Mouse (Mus musculus) stomach, embryonic 15.5 days (tissue): ENCODE data around the gene Cmya5. TPM values are rescaled to one million over a fixed set of nuclear protein-coding genes. Genes with fewer than 3 reads are reported as not detected.
"Not testable (repeated sequence)": the region's sequence is repeated elsewhere in the genome, so short reads cannot be mapped to it uniquely, and the experiment has no call there.

Experiments used
- ATAC-seq: fragments of 200-750 bp; cut with Nextera tagmentation; 2 replicates; pipeline ENCODE4 v1.8.0; 2017; ENCODE audit warnings: low read depth, moderate number of reproducible peaks, moderate TSS enrichment; ENCODE audit not compliant: insufficient read depth, low FRiP score
- H3K27ac ChIP-seq: fragments of 300-500 bp; sonication (generic); 2 replicates; pipeline ENCODE4 v1.5.1; 2015; ENCODE audit warnings: mild to moderate bottlenecking, inconsistent platforms
- H3K27me3 ChIP-seq: fragments of 300-500 bp; sonication (generic); replicated peaks from 2 replicates; pipeline ENCODE4 v1.6.1; 2015; ENCODE audit warnings: inconsistent platforms
- H3K36me3 ChIP-seq: fragments of 300-500 bp; sonication (generic); 2 replicates; pipeline ENCODE4 v1.6.1; 2015; ENCODE audit warnings: inconsistent platforms
- H3K4me1 ChIP-seq: fragments of 300-500 bp; sonication (generic); 2 replicates; pipeline ENCODE4 v1.6.1; 2015; ENCODE audit warnings: inconsistent platforms
- H3K4me2 ChIP-seq: fragments of 300-500 bp; sonication (generic); 2 replicates; pipeline ENCODE4 v1.6.1; 2015; ENCODE audit warnings: mild to moderate bottlenecking, inconsistent platforms
- H3K4me3 ChIP-seq: fragments of 300-500 bp; sonication (generic); replicated peaks from 2 replicates; pipeline ENCODE4 v1.5.1; 2015; ENCODE audit warnings: inconsistent platforms
- H3K9ac ChIP-seq: fragments of 300-500 bp; sonication (generic); 2 replicates; pipeline ENCODE4 v1.6.1; 2015; ENCODE audit warnings: inconsistent platforms
- H3K9me3 ChIP-seq: fragments of 300-500 bp; sonication (generic); 2 replicates; pipeline ENCODE4 v1.6.1; 2016; ENCODE audit warnings: inconsistent platforms
- WGBS: fragments of 180-500 bp; shearing (Covaris S2); methylation state at CpG from one replicate; pipeline ENCODE4 v1.1.7; 2015; 5-methylcytosine and 5-hydroxymethylcytosine counted together
- polyA plus RNA-seq: library from polyadenylated mRNA; unstranded; fragments of >200 nt; fragmentation: Nextera tagmentation; extraction: Ambion mirVana; gene quantifications from 2 replicates; pipeline ENCODE4 v1.2.1, GENCODE M21; 2015

Cmya5 gene
- polyA plus RNA-seq, 1 experiment from 2014 or later = 0.13 TPM

DNA sequence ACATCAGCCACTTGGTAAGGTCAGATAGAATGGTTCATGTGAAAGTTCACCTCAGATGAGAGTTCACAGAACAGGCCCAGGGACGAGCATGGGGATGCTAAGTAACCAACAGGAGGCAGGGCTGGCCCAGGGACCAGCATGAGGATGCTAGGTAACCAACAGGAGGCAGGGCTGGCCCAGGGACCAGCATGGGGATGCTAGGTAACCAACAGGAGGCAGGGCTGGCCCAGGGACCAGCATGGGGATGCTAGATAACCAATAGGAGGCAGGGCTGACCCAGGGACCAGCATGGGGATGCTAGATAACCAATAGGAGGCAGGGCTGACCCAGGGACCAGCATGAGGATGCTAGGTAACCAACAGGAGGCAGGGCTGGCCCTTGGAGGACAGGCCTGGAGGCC lies 62.2 kb downstream of the Cmya5 start:
- not testable (repeated sequence) for H3K36me3 ChIP-seq, H3K9me3 ChIP-seq, H3K27me3 ChIP-seq, H3K4me2 ChIP-seq, ATAC-seq, H3K4me3 ChIP-seq, H3K27ac ChIP-seq, H3K9ac ChIP-seq, H3K4me1 ChIP-seq
- 69% methylated on average over 1 of the region's 1 CpGs for WGBS

DNA sequence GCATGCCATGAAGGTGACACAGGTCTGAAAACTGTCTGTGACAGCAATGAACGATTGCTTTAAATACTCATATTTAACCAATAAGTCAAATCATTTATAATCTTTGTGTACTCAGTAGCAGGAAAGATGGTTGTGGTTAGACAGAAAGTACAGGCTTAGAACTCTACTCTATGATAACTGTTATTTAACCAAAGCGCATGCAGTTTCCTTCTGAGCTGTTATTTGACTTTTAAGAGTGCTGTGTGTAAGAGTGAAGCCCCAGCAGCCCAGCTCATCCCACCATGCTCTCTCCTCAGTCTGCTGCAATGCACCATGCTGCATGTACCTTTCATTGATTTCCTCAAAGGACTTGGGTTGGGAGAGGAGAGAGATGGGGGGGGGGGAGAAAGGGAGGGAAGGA lies 63.7 kb downstream of the Cmya5 start:
- H3K9ac ChIP-seq = no peak overlapping the region
- H3K27ac ChIP-seq = no peak overlapping the region
- H3K4me3 ChIP-seq = no peak overlapping the region
- no peak overlapping the region for H3K4me2 ChIP-seq
- 76% methylated on average over 2 of the region's 2 CpGs for WGBS
- ATAC-seq = no peak
- no peaks in the 10 kb centered on the region for H3K27me3 ChIP-seq
- H3K9me3 ChIP-seq = no peaks in the 10 kb centered on the region
- H3K4me1 ChIP-seq = no peaks in the 10 kb centered on the region
- no peaks in the 10 kb centered on the region for H3K36me3 ChIP-seq

DNA sequence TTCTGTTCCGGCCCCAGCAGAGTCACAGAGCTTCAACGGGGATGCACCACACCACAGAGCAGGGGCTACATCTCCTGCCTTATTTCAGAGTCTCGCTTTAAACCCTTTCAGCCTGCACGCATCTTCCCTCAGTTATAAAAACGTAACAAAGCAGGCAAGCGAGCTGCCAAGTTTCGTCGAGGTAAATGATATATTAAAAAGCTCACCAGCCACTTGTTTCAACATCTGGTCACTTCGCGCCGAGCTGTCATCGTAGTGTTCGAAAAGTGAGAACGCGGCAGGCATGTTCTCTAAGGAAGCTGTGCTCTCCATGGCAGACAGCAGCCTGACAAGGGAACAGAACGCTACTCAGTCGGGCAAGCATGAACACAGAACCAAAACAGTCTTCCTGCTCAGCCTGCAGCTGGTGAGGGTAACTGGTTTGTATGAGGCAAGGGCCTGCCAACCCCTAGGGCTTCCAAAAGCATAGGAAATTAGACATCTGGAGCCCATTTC lies 70.3 kb downstream of the Cmya5 start:
- ATAC-seq = no peak
- Histone ChIP-seq H3K4me1 (0 out of 2 replicates have a peak, but pooled peaks cover 12% of the 10 kb centered on the region), H3K4me2 (peak overlapping the region; percentile 28; the same call in 1 of the 2 replicates), H3K27ac (no peak overlapping the region), H3K36me3 (no peaks in the 10 kb centered on the region), H3K27me3 (no peaks in the 10 kb centered on the region), H3K9ac (no peak overlapping the region), H3K4me3 (no peak overlapping the region), H3K9me3 (no peaks in the 10 kb centered on the region)
- WGBS = 48% methylated on average over 17 of the region's 17 CpGs

- Histone ChIP-seq H3K27ac (no peak overlapping the region), H3K27me3 (no peaks in the 10 kb centered on the region), H3K9ac (no peak overlapping the region), H3K4me2 (no peak overlapping the region), H3K9me3 (no peaks in the 10 kb centered on the region), H3K4me1 (0 out of 2 replicates have a peak, but pooled peaks cover 12% of the 10 kb centered on the region), H3K4me3 (no peak overlapping the region), H3K36me3 (no peaks in the 10 kb centered on the region)
- no peak for ATAC-seq
- 37% methylated on average over 2 of the region's 2 CpGs for WGBS
Observed at GRCm38 (mm10) chr13:93073595-93073994, 70.9 kb downstream of the Cmya5 start.

DNA sequence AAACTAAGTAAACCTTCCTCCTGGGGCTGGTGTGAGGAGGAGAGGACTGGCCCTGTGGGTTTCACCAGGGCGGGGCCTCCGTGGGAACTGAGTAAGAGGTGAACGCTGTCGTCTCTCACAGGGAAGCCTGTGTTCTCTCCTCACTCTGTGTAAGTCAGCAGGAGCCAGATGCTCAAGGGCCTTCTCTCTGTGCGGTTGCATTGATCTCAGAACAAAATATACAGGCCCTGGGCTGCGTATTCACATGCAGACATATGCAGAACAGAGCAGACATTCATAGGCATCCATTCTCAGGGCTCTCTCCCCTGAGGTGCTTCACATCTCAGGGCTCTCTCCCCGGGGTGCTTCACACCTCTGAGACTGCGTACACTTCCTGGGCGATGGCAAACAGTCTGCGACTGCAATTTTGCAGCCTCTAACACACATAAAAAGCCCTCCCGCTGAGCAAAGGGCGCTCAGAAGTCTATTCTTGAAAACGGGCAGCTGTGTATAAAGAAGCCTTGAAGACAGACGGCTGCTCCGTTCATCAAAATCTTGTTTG lies 71.6 kb downstream of the Cmya5 start:
- H3K27me3 ChIP-seq = no peaks in the 10 kb centered on the region
- no peak overlapping the region for H3K4me3 ChIP-seq
- H3K4me2 ChIP-seq = no peak overlapping the region
- ATAC-seq = 0 out of 2 replicates have a peak, but pooled peaks have one; percentile 53
- H3K4me1 ChIP-seq = 0 out of 2 replicates have a peak, but pooled peaks cover 12% of the 10 kb centered on the region
- H3K36me3 ChIP-seq = no peaks in the 10 kb centered on the region
- no peaks in the 10 kb centered on the region for H3K9me3 ChIP-seq
- 19% methylated on average over 15 of the region's 15 CpGs for WGBS
- no peak overlapping the region for H3K27ac ChIP-seq
- no peak overlapping the region for H3K9ac ChIP-seq

GRCm38 (mm10) chr13:93070406-93070805 lies 74.1 kb downstream of the Cmya5 start:
- WGBS = 54% methylated on average over 8 of the region's 8 CpGs
- Histone ChIP-seq H3K4me1 (0 out of 2 replicates have a peak, but pooled peaks cover 12% of the 10 kb centered on the region), H3K4me2 (no peak overlapping the region), H3K27ac (no peak overlapping the region), H3K9me3 (no peaks in the 10 kb centered on the region), H3K36me3 (no peaks in the 10 kb centered on the region), H3K27me3 (no peaks in the 10 kb centered on the region), H3K4me3 (no peak overlapping the region), H3K9ac (no peak overlapping the region)
- no peak for ATAC-seq

GRCm38 (mm10) chr13:93069481-93069880 lies 75.0 kb downstream of the Cmya5 start:
- no peaks in the 10 kb centered on the region for H3K9me3 ChIP-seq
- ATAC-seq = no peak
- no peaks in the 10 kb centered on the region for H3K27me3 ChIP-seq
- 0 out of 2 replicates have a peak, but pooled peaks cover 12% of the 10 kb centered on the region for H3K4me1 ChIP-seq
- H3K9ac ChIP-seq = no peak overlapping the region
- no peak overlapping the region for H3K4me3 ChIP-seq
- no peak overlapping the region for H3K27ac ChIP-seq
- WGBS = 76% methylated on average over 4 of the region's 4 CpGs
- H3K4me2 ChIP-seq = no peak overlapping the region
- H3K36me3 ChIP-seq = no peaks in the 10 kb centered on the region

DNA sequence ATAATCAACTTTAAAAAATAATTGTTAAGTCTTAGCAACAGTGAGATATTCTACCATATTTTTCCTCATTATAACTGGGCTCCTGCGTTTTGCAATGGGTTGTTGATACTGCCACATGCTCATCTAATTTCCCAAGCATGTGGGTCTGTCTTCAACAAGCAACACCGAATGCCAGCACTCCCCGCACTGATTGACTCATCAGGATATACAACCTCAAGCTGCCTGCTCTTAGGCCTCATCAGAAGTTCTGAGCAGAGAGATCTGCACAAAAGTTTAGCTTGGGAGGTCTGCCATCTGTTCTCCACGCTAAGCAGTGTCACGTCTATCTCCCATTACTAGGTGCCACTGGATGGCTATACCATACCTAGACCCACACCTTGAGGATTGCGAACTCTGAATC lies 76.2 kb downstream of the Cmya5 start:
- Histone ChIP-seq H3K4me1 (0 out of 2 replicates have a peak, but pooled peaks cover 7% of the 10 kb centered on the region), H3K9me3 (no peaks in the 10 kb centered on the region), H3K36me3 (no peaks in the 10 kb centered on the region), H3K4me3 (no peak overlapping the region), H3K9ac (no peak overlapping the region), H3K4me2 (no peak overlapping the region), H3K27ac (no peak overlapping the region), H3K27me3 (no peaks in the 10 kb centered on the region)
- no peak for ATAC-seq
- 93% methylated on average over 6 of the region's 6 CpGs for WGBS

- WGBS = 65% methylated on average over 13 of the region's 13 CpGs
- Histone ChIP-seq H3K27me3 (no peaks in the 10 kb centered on the region), H3K27ac (no peak overlapping the region), H3K4me1 (no peaks in the 10 kb centered on the region), H3K4me2 (no peak overlapping the region), H3K9ac (no peak overlapping the region), H3K36me3 (no peaks in the 10 kb centered on the region), H3K4me3 (no peak overlapping the region), H3K9me3 (no peaks in the 10 kb centered on the region)
- peak; percentile 39; the same call in 1 of the 2 replicates for ATAC-seq
Observed at GRCm38 (mm10) chr13:93062860-93063636, 81.5 kb downstream of the Cmya5 start.

- H3K27ac ChIP-seq = no peak overlapping the region
- no peak overlapping the region for H3K9ac ChIP-seq
- H3K27me3 ChIP-seq = no peaks in the 10 kb centered on the region
- no peak for ATAC-seq
- H3K4me1 ChIP-seq = no peaks in the 10 kb centered on the region
- no peak overlapping the region for H3K4me3 ChIP-seq
- WGBS = 74% methylated on average over 4 of the region's 4 CpGs
- H3K9me3 ChIP-seq = no peaks in the 10 kb centered on the region
- H3K4me2 ChIP-seq = no peak overlapping the region
- no peaks in the 10 kb centered on the region for H3K36me3 ChIP-seq
Observed at GRCm38 (mm10) chr13:93061311-93061710, 83.2 kb downstream of the Cmya5 start.

DNA sequence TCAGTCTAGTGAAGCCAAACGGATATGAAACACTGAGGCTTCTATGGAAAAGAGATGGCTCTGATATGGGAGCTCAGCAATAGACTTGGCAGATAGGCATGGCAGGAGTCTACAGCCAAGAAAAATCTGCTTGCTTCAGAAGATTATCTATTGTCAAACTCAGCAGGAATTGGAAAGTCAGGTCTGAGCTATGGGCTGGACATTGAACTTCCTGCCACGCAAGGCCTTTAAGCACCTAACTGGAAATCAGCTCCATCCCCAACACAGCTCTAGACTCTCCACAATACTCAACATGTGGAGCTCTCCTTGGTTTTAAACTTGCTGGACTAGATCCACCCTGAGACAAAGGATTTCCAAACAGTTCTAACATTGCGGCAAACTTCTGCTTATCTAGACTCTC lies 84.1 kb downstream of the Cmya5 start:
- 82% methylated on average over 3 of the region's 3 CpGs for WGBS
- no peak for ATAC-seq
- no peak overlapping the region for H3K9ac ChIP-seq
- H3K36me3 ChIP-seq = no peaks in the 10 kb centered on the region
- no peak overlapping the region for H3K4me3 ChIP-seq
- H3K4me1 ChIP-seq = no peaks in the 10 kb centered on the region
- no peak overlapping the region for H3K4me2 ChIP-seq
- H3K27me3 ChIP-seq = no peaks in the 10 kb centered on the region
- no peak overlapping the region for H3K27ac ChIP-seq
- no peaks in the 10 kb centered on the region for H3K9me3 ChIP-seq

GRCm38 (mm10) chr13:93058551-93059011 lies 85.9 kb downstream of the Cmya5 start:
- Histone ChIP-seq H3K27ac (no peak overlapping the region), H3K4me1 (no peaks in the 10 kb centered on the region), H3K4me3 (no peak overlapping the region), H3K4me2 (no peak overlapping the region), H3K9ac (no peak overlapping the region), H3K36me3 (no peaks in the 10 kb centered on the region), H3K27me3 (no peaks in the 10 kb centered on the region), H3K9me3 (no peaks in the 10 kb centered on the region)
- no peak for ATAC-seq
- WGBS = 58% methylated on average over 5 of the region's 5 CpGs
